Mouse (Mus musculus) embryo, embryonic 11.5 days (tissue): ENCODE measurements around the gene Stx6.

ENCODE experiments used
- DNase-seq: peaks from one replicate; pipeline ENCODE4 v3.0.0-alpha.2; 2012; ENCODE audit warnings: low read depth, low spot score

The Stx6 gene

DNA sequence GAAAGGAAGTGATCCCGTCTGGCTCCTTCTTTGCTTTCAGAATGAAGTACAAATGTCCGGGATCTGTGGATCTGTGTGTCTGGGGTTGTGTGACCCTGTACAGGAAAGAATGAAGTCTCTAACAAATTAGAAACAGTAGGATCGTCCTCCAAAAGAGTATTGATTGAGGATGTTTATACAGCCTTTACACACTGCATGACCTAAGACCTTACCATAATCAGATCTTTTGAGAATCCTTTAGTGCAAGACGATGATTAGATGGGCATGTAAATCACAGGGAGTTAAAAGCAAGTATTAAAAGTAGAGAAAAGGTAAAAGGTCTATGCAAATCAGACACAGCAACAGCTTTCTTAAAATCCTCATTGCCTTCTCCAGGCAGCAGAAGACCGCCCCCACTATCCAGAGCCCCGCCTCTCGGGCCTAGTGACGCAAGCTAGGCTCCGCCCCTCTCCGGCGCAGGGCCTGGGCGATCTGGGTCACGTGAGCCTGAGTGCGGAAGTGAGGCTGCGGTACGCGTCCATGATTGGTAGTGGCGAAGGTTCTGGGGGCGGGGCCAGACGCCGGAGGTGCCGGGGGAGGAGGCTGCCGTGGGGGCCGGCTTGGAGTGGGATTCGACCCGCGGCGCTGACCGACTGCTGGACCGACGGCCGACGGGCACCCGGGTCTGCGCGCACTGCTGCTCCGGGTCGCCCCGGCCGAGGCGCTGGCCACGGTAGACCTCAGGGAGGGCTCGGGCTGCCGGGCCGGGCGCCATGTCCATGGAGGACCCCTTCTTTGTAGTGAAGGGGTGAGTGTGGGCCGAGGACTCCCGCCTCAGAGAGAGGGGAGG is at the start of gene Stx6:
Gene Stx6 (plus strand): TSS at position 575 of the 829 bp plus-strand sequence.
- peak; percentile 96 for DNase-seq

DNA sequence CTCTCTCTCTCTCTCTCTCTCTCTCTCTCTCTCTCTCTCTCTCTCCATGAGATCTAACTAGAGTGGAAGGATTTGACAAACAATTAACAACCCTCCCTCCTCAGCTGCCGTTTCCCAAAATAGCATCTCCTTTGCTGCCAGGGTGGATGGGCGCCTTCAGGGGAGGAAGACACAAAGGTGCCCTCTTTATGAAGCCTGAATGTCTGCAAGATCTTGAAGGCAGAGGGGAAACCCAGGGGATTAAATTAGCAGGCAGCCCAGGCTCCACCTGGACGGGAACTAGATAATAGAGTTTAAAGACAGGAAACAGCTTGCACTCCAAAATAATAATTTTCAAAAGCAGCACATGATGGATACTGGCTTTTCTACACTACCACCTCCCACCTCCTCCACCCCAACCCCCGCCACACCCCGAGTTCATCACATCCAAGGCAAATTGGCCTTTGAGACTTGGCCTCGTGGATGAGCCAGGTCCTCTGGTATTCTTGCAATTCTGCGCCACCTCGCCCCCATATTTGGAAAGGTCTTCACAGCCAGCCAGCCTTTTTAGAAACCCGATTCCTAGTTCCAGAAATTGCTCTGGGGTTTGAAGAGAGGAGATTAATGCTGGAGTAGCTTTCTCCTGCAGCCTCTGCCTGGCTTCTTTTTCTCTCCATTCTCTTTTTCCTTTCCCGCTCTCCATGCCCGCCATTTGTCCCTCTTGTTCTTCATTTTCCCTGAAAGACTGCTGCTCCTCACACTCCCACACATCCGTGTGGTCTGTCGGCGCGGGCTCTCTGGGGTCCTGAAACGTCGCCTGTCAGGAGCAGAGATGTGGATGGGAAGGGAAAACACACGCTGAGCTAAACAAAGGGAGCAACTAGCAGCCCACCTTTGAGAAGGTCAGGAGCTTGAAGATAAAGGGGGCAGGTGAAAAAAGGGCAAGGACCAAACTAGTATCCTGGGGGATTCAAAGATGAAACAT is 48.8 kb upstream of the Stx6 start:
- no peak for DNase-seq

DNA sequence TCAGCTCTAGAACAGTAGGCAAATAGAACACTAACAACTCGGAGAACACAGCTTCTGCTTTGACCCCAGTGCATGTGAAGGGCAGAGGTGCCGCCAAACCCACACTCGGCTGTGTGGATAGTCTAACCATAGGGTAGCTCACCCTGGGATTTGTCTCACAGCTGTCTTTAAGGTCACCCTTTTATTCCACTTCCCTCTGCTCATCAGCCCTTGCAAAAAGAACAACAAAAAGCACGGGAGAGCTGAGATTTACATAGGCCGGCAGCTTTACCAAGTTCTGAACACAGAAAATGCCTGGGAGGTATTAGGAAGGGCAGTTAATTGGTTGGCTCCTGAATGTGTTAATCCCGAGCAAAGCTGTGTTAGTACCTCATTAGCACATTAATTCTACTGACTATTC is 47.0 kb upstream of the Stx6 start:
- DNase-seq = no peak

DNA sequence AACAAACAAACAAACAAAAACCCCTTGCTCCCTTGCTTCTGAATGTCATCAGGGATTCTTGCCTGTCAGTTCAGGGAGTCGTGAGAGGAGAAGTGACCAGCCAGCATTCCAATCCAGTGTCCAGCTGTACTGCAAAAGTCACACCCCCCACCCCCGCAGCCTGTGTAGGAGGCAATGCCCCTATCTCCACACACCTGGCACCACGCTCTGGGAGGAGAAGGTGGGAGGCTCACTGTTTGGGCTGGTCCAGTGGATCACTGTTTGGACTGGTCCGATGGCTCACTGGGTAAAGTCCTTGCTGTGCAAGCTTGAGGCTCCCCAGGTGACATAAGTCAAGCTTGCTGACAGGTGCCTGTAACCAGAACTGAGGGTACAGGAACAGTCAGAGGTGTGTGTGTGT is 46.4 kb upstream of the Stx6 start:
- DNase-seq = no peak

DNA sequence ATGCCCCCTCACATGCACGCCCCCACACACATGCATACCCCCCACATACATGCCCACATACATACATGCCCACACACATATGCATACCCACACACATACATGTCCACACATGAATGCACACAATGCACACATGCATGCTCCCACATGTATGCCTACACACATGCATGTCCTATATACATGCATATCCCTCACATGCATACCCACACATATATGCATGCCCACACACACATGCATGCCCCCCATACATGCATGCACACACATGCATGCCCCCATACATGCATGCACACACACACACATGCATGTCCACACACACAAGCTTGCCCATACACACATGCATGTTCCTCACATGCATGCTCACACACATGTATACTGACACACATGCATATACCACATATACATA is 45.6 kb upstream of the Stx6 start:
- no peak for DNase-seq

DNA sequence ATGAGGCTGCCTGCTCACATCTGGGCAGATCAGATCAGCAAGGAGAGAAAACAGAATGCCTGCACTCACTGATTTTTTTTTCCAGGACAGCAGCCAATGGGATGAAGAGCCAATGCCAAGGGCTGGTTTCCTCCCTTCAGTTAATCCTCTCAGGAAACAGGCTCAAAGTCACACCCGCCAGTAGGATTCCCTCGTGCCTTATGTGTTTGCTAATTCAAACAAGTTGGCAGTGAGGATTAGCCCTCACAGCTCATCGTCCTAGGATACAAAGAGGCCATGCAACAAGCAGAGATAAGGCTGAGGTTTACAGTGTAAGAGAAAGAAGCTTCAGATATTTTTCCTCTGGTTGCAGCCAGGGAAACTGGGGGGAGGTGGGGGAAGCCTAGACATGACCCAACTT is 44.6 kb upstream of the Stx6 start:
- no peak for DNase-seq

DNA sequence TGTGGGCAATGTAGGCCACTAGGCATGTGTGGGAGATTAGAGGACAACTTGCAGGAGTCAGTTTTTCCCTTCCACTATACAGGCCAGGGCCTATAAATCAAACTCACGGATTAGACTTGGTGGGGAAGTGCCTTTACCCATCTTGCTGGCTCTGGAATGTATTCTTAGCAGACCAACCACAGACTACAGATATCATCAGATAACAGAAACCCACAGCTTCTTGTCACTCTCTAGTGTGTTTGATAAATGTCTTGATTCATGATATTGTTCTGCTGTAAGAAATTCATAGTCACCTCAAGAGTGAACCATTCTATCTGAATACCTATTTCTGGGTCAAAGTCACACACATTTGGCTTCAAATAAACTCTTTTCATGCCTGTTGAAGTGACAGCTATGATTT is 38.8 kb upstream of the Stx6 start:
- no peak for DNase-seq

DNA sequence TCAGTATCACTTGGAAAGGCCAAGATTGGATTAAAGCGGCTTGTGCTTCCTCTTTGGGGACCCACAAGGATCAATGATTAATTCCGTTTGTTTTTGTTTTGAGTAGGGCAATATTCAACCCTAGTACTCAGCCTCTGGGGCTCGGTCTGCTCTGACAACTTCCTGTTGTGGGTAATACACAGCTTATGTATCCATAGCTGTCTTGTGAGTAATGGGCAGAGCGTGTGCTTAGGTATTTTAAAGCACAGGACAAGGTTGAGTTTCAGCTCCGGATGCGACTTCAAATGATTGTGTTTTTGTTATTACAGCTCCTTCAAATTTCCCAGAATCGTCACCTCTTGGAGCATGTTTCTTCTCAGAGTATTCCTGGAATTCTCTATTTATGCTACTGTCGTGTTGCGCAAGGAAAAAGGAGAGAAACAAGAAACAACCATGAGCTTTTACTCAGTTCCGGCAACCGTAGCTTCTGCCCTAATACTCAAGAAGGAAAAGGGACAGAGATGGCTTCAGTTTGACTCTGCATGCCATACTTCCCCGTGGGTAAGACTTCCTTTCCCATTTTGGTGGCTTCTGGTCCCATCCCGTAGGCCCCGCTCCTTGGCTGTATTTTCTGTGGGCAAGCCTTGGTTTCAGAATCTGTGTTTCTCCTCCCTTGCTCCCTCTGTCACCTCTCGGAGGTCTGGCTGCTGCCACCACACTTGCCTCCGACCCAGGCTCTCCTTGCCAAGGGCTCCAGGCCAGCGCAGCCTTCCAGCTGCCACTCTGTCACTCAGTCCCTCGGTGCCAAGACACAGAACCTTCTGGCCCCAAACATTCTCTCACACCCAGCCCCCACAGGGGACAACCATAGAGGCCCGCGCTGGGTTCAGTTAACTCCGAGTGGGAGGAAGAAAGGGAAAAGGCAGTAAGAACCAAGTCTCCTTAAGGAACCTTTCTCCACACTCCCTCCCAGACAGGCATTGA is 36.3 kb upstream of the Stx6 start:
- DNase-seq = no peak

DNA sequence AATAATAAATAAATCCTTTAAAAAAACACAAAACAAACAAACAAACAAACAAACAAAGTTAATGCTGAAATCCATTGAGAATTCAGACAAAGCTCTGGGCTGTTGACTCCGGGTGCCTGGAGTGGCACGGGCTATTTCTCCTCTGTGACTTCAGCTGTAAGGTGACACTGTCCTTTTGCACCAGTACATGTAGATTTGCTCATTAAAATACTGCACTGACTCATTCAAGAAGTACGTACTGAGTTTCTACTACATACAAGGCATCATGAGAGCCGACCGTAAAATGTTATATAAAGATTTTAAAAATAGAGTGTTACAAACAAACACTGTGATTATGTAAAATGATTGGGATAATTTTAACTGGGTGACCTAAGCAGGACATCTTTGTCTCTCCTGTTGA is 34.1 kb upstream of the Stx6 start:
- DNase-seq = no peak

DNA sequence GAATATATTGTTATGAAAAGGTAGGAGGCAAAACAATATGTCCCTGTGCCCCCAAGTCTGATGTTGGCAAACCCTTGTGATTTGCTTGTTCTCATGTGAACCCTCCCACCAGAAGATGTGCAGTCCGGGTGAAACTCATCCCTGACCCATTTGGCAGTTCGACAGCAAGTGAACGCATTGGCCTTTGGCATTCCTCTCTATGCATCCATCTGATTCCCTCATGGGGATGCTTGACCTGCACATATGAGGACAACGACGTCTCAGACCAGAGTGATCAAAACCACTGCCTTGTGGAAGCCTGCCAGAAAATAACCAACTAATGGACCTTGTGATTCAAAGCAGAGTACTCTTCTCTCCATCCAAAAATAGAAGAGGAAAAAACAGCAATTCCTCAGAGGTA is 31.8 kb upstream of the Stx6 start:
- no peak for DNase-seq

DNA sequence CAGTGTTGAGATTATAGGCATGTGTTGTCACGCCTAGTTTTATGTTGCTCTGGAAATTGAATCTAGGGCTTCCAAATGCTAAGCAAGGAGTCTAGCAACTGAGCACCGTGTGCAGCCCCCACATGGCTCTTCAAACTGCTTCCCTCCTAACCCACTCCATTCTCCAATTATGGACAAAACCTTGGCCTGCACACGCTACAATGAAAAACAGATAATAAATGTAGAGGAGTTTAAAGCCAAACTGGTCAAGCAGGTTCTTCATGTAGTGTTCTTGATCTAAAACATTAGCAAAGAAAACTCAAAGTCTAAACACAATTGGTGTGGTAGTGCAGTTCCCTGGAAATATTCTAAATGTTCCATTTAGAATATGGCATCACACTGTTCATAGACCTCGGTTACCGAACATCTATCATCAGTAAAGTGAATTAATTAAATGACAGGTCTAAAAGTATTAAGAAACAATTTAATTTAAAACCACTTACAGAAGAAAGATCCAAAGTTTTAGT is 31.0 kb upstream of the Stx6 start:
- no peak for DNase-seq

DNA sequence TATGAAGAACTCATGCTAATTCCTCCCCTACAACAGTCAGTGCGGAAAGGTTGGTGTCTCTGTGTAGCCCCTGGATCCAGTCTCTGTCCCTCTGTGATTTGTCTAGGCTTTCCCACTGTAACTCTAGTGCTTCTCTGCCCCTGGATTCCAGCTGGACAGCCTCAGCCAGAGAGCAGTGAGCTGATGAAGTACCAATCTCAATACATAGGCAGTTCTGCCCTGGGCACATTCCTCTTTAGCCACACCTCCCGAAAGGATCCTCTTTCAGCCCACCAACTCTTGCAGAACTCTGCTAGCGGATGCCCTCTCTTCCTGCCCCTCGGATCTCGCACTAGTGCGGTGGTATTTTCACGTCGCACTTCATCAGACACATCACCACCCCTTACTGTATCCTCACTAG is 23.6 kb upstream of the Stx6 start:
- no peak for DNase-seq

DNA sequence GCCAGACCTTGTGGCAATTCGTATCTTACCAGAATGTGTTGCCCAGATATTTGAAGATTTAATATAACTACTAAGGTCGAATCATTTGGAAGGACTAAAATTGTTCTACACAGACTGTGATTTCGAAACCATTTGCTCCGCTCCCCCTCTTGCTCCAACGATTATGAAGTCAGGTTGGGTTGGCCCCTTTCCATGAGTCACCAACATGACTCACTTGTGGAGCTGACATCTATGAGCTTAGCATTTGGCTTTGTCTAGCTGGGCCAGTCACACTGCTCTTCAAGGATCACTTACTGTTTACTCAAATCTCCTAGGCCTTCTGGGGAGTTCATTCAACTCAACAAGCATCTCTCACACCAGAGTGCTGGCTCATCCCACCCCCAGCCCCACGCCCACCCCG is 19.7 kb upstream of the Stx6 start:
- no peak for DNase-seq

DNA sequence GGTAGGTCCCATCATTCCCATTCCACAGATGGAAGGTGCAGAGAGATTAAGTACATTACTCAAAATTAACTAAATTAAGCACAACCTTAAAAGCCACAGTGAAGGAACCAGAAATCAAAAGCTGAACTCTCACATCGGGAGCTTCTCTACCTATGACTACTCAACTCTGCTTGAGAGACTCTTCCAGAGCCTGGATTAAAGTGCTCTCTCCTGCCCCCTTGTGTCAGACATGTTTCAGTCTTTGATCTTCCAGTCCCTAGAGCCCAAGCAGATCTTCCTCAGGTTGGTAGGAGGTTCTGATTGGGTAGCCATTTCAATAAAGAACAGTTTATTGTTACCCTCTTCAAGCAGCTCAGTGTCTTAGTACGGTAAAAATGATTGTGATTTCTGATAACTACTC is 18.4 kb upstream of the Stx6 start:
- DNase-seq = no peak

DNA sequence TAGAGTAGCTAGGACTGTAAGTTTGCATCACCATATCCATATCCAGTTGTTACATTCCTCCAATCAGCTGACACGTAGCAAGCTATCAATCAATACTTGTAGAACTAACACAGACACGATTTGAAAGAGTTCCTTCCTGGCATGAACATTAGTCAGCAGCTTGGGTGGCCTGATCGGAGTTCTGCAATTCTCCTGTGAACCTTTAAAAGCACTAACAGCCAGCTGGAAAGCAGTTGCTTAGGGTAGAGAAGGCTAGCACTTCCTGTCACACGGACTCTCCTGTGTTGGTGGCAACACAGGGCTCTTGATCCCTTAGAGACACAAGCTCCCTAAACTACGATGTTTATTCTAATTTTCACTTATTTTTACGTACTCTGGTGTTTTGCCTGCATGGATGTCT is 12.9 kb upstream of the Stx6 start:
- no peak for DNase-seq

DNA sequence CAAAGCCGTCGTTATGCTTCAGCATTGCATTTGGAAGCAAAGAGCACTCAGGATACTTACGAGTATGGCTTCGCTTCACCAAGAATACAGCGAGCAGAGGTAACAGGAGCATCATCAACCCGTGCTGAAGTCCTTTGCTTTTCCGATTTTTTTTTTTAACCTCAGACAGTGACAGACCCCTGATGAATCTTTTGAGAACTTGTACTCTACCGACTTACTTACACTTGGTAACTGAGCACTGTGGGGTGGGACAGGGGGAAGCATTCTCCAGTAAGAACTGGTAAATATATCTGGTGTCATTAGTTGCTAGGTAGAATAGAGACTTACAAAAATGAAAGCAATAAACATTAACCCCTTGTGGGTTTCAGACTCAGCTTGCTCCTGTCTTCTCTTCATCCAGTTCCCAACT is 11.9 kb upstream of the Stx6 start, which contains the start of gene Mr1:
Gene Mr1 (minus strand): TSS at position 243 of the 409 bp plus-strand sequence.
- DNase-seq = peak; percentile 36

DNA sequence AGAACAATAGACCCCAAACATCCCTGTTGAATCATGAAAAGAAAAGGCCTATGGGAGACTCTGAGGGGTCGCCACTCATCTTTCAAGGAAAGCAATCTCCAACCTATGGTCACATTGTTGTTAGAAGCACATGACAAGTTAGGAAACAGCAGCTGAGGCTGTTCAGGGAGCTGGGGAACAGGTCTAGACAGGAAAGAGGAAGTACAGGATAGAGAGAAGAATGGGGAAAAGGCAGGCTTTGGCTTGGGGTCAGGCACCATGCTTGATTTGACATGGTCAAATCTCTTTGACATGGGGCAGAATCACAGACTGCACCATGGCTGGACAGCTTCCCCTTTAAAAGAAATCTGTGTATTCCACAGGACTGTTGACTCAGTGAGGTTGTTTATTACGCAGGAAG is 11.3 kb upstream of the Stx6 start:
- no peak for DNase-seq

DNA sequence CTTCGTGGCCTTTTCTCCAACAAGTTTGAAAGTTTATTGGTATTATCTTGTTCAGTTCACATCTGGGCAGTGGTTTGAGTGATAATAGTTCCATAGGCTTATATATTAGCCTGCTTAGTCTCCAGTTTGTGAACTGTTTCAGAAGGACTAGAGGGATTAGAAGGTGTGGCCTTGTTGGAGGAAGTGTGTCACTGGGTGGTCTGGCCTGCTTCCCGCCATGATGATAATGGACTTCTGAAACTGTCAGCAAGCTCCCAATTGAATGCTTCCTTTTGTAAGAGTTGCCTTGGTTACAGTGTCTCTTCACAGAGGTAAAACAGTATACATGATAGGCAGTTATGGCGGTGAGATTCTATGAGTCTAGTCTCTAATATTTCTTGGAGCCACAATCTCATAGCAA is 9.1 kb upstream of the Stx6 start:
- no peak for DNase-seq

DNA sequence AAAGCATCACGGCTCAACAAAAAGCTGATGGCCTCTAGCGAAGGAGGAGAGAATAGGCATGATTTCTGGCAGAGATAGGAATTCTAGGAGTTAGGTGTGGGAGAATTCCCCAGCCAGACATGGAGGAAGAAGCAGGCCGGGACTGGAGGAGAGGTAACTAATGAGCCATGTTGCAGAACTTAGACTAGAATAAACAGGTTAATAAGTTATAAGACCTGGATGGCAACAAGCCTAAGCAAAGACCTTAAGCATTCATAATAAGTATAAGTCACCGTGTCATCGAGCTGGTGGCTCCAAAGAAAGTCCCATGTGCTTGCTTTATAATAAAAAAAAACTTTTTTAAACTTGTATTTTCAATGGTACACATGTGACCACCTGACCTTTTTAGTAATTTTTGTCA is 7.7 kb upstream of the Stx6 start:
- no peak for DNase-seq

DNA sequence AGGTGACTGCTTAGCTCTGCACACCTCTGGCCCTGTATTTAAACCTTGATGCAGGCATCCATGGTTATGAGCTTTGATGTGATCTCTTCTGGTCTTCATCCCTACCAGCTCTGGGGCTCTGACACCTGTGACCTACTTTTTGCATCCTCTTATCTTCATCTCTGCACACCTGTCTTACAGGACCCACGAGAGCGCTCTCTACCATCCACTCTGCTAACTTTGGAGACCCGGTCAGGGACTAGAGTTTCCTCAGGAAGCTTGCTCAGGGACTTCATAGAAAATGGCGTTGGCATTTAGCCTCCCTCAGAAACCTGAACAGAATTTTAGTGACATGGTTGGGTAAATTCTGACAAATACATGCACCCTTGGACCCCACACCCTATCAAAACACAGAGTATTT is 4.6 kb upstream of the Stx6 start:
- DNase-seq = no peak

DNA sequence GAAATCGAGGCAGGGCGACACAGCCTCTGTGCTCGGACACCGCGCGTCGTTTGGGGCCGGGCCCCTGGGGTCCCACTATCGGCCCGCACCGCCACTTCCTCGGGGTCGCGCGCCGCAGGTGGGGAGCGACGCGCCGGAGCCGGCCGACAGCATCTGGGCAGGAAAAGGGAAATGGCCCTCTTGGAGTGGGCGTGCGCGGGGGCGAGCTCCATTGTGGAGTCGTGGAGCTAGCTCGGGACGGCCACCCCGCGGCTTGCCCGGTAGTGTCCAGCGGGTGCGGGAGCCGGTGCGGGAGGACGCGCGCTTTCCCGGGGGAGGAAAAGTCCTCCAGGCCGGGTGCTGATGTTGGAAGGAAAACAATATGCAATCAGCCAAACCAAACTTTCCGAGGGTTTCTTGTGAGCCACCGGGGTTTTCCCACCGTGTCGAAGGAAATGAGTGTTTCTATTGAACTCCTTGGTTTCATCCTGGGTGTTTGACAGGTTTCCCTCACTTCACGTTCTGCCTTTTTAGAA is 512 bp downstream of the Stx6 start:
- no peak for DNase-seq
